Mouse (Mus musculus) MEL-GATA-1-ER (cell line): ENCODE measurements around the gene Trp53rkb.

Source experiments
- DNase-seq: peaks from one replicate; pipeline ENCODE4 v3.0.0-alpha.2; 2012; ENCODE audit warnings: low read depth; ENCODE audit errors: extremely low read depth

The Trp53rkb gene

DNA sequence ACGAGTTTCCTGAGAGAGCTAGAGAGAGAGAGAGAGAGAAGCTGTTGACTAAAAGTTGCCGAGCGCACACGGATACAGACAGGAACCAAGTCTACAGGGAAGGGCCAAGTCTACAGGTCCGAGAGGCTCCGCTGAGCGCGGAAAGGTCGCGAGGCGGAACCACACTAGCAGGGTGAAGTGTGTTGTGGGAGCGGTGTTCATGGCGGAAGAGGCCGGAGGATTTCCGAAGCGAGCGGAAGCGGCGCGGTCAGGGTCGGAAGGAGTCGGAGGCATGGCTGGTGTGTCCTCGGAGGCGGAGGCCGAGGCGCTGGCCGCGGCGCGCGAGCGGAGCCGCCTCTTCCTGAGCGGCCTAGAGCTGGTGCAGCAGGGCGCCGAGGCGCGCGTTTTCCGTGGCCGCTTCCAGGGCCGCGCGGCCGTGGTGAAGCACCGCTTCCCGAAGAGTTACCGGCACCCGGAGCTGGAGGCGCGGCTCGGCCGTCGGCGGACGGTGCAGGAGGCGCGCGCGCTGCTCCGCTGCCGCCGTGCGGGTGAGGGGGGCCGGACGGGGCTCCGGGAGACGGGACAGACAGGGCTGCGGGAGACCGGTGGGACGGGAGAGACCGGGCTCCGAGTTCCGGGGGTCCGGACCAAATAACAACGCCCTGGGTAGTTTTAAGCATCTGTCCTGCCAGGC, 1.3 kb downstream of the Trp53rkb start:
- DNase-seq = peak; percentile 69

DNA sequence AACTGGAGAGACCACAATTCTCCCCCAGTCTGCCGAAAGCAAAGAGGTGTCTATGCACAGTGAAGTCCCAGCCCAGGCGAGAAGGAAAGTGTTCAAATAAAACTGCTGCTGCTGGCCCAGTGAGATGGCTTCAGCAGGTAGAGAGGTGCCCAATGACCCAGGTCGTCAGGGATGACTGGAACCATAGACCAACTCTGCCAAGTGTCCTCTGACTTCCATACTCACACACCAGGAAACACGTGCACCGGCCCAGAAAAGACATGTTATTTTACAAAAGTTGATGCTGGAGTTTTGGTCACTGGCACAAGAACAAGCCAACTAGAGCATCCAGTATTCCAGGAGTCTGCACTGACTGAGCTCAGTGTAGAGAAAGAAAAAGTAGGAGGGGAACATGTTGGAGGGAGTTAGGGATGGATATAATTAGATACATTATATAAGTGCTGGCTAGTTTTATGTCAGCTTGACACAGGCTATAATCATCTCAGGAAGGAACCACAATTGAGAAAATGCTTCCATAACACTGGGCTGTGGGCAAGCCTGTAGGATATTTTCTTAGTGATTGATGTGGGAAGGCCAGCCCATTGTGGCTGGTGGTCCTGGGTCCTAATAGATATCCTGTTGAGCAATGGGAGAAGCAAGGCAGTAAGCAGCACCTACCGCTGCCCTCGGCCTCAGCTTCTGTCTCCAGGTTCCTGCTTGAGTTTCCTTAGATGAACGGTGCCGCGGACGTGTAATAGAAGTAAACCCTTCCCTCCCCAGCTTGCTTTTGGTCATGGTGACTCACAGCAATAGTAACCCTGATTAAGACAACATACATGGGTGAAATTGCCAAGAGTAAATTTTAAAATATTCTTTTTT, 7.5 kb downstream of the Trp53rkb start:
- DNase-seq = no peak

DNA sequence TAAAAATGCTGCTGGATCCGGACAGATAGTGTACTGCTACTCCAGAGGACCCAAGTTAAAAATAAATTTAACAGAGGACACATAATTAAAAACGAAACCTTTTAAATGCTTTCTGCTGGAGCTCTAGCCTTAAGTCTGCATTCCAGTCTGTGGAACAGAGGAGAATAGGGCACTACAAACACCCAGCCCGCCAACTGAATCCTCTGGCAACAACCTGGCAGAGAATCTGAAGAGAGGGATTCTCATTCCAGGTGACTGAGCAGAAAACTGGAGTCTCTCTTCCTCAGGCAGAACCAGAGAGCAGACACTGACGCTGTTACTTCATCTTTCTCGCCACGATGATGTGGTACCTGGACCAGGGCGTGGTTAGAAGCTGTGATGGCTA, 8.1 kb downstream of the Trp53rkb start:
- no peak for DNase-seq

DNA sequence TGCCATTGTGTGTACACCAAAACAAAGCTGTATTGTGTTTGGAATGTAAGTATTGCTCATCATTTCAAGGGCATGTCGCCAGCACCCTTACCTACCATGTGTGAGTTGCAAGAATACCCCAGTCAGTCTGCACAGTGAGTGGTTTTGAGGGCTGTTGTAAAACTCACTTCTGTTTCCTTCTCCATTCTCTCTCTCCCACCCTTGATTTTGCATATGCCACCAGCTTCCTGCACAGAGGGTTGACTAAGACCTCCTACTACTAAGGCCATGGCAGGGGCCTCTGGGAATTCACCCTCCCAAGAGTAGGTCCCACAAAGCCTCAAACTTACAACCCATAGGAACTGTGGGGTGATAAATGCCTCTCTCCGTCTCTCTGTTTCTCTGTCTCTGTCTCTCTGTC, 9.1 kb downstream of the Trp53rkb start:
- DNase-seq = no peak

DNA sequence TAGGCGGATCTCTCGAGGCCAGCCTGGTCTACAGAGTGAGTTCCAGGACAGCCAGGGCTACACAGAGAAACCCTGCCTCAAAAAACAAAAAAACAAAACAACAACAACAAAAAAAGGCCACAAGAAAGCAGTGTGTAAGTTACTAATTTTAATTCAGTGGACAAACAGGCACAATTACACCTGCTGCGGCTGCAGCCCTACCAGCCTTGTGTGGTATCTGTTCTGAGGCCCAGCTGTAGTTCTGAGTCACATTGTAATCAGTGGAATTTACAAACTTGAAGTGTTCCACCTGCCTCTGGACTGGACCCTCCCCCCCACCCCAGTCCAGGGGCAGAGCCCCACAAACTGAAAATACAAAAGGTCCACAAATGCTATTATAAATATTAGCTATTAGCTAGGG, 11.0 kb downstream of the Trp53rkb start:
- no peak for DNase-seq

DNA sequence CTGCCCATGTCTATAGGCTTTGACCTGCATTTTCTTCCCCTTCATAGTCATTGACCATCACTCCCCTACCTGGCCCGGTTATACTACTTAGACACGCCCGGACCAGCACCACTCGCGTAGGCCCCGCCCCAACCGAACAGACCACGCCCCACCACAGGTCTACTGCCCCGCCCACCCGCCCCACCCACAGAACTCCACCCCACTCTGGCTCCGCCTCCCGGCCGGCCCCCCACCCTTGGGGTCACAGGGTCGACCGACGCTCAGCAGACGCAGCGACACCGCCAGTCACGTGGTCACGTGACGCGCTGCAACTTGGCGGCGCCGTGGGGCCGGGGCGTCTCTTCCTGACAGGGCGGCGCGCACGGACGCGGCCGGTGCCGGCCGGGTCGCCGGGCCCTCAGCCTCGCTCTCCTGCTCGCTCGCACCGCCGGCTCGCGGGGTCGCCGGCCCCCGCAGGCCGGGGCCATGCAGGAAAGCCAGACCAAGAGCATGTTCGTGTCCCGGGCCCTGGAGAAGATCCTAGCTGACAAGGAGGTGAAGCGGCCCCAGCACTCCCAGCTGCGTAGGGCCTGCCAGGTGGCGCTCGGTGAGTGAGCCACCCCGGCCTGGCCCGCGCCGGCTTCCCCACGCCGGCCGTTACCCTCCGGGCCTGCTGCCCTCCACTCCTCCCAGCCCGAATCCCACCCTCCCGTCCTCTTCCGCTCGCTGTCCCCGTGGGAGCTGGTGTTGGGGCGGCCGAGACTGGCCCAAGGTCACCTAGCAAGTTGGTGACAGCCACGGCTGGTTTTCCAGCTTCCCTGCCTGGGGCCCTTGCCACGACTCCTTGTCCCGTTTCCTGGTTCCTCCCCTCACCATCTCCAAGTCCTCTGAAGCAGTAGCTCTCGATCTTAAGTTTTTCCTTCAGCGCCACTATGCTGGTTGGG, 13.2 kb downstream of the Trp53rkb start, which contains the start of gene Arfgef2:
Gene Arfgef2 (plus strand): TSS at position 339 of the 923 bp plus-strand sequence.
- DNase-seq = peak; percentile 60

DNA sequence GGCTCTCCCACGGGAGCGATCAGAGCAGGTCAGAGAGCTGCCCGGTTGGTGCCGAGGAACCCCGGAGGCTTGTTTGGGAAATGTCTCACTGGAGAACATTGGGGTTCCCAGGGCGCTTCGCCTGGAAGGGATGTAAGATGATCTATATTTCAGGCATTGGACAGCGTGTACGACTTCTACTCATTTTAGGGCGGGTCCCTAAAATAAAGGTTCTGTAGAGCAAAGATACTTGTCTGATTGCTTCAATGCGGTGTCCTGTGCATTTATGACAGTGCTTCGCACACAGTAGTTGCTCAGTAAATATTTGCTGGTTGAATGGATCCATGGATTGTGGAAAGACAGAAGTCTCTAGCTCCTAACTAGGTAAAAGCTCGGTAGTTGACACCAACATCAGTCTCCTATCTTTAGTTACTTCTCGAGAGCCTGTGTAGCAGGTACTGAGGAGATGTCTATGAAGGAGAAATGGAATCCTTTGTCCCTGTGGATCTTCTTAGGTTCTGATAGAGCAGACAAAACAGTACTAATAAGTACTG, 13.9 kb downstream of the Trp53rkb start:
- peak; percentile 40 for DNase-seq

DNA sequence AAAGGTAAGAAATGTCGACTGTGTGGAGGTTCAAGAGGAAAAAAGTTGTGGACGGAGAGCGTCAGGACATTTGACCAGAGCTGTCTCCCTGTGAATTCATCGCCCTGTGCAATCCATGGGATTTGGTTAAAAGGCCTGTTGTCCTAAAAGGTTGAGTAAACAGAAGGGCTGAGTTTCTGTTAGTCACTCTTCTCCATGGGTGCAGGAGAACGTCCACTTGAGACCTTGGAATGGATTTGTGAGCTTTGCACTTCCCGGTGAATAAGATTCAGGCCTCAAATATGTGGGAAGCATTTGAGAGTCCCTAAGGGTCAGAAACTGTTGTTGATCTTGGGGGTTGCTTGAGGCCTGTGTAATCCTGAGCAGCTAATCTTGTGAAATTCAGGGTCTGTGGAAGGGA, 14.5 kb downstream of the Trp53rkb start:
- no peak for DNase-seq

DNA sequence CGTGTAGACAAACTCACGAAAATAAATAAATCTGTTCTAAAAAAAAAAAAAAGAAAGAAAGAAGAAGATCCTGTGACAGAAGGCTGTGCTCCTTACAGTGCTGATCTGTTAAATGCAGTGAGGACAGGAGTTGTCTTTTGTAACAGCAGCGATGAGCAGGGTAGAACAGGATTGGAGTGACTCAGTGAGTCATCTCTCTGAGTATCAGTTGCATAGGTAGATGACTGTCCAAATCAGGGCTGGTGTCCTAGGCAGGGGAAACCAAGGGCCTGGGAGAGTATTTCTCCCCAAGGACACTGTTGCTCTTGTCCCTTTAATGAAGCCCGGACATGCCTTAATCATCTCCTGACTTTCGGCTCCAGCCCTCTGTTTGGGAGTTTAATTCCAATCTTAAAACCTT, 17.2 kb downstream of the Trp53rkb start:
- no peak for DNase-seq

DNA sequence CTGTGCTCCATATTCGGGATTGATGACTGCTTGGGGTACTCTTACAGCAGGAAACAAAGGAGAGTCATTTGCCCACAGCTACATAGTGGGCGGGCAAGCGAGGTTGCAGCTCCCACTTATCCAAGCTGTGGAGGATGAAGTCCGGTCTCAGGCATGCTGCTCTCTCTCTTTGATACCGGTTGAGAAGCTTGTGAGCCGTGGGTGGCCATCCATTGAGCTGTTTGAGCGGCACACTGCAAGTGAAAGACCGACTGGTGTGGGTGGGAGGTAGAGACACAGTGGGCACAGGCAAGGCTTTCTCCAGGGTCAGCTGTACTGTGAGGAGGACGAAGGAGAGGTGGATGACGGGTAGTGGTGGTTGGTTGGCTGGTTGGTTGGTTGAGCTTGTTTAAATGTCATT, 18.5 kb downstream of the Trp53rkb start:
- DNase-seq = no peak

DNA sequence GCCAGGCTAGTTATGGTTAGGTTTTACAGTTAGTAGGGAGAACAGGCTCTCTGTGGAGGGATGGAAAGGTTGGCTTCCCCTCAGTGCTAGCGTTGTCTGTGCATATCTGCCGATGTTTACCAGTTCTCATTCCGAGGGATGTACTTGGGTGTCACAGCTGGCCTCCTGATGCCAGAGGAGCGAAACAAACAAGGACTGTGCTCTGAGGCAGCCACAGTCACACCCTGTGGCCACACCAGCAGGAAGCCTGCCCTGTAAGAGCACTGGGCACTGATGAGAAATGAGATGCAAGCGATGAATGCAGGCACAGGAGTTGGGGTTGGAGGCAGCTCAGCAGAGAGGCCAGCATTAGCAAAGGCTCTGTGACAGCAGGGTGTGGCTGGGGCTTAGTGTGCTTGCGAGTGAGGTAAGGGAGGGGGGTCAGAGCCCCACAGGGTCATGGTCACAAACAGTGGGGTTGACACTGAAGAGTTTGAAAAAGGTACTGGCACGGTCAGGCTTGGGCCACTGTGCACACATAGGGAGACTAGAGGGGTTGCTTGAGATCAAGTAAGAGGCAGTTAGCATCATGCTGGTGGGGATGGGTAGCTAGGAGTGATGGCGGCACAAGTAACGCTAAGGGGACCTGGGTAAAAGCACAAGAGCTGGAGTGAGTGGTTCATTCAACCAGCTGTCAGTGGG, 26.3 kb downstream of the Trp53rkb start:
- no peak for DNase-seq

DNA sequence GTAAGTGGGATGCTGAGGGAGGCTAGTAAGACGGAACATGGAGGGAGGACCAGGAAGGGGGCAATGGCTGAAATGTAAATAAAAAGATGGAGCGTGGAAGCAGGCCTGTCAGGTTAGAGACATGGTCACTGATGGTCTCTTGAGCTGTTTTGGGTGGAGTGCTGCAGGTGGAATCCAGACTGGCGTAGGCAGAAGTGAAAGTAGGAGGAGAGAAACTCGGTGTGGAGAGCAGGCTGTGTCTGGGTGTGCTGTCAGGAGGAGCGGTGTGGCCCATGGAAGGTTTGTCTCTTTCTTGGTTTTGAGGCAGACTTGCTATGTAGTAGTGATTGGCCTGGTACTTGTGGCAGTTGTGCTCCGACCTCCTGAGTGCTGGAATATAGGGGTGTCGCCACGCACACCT, 27.5 kb downstream of the Trp53rkb start:
- DNase-seq = no peak

DNA sequence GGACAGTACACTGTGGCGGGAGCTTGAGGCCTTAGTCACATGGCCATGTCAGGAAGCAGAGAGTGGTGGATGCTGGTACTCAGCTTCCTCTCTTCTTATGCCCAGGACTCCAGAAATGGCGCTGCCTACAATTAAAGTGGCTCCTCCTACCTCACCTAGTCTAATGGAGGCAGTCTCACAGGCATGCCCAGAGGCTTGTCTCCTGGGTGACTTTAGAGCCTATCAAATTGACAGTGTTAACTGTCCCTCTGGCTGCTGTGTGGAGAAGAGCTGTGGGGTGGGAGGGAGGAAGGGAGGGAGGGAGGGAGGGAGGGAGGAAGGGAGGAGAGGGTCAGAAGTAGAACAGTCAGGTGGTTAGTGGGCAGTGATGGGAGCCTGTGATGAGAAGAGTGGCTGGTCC, 28.5 kb downstream of the Trp53rkb start:
- no peak for DNase-seq

DNA sequence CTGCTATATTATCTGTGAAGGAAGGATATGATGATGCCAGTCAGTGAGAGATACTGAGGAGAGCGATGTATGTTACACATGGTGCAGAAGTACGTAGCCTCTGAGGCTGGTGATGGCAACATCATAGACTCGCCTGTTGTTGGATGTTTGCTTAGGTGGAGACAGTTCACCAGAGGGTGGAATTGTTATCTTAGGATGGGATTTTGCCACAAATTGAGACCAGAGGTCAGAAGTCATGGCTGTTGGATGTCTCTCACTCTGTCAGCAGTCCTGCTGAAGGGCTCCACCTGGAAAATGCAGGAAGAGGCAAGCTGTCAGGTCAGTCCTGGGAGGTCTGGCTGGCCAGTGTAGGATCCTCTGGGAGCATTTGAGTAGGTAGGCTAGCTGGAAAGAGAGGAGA, 29.1 kb downstream of the Trp53rkb start:
- no peak for DNase-seq

DNA sequence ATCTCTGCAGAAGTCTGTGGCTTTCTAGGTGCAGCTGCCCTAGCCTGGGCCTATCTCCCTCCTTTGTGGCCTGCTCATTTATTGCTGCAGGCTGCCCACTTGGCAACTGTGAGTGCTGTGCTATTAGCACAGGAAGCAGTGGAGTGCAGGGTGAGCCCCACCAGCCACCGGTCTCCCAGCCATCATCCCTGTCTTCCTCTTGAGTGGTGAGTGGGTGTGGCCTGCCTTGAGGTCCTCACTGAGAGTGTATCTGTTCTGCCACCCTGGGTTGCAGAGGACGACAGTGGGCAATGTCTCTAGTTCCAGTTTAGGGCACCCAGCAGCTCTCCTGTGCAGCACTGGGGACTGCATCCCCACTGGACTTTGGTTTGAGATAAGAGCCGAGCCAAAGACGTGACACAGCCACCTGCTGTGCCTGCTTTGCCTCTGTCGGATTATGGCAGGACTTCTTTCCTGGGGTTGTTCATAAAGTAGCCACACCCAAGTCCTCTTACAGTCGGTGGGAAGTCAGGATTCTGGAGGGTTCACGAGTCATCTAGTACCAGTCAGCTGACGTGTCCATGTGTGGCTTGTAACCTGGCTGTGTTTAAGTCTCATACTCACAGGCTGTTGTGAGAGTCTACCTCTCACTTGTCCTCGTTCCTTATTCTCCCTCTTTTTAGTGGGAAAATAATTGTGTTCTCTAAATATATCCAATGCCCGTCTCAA, 29.9 kb downstream of the Trp53rkb start:
- no peak for DNase-seq

DNA sequence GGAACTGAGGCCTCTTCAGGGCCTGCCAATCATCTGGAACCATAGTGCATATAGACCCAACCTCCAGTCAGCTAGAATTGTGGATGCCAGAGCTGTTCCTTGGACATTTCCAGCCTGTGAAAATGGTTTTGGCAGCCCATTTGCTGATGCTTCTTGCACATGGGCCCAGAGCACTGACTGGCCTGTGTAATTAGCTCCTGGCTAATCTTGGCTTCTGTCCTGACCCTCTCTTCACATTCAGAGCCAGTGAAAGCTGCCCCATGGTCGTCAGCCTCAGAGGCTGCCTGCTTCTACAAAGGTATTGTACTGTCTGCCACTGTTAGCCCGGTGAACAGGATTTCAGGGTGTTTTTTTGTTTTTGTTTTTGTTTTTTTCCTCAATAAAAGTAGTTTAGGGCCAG, 30.6 kb downstream of the Trp53rkb start:
- no peak for DNase-seq

DNA sequence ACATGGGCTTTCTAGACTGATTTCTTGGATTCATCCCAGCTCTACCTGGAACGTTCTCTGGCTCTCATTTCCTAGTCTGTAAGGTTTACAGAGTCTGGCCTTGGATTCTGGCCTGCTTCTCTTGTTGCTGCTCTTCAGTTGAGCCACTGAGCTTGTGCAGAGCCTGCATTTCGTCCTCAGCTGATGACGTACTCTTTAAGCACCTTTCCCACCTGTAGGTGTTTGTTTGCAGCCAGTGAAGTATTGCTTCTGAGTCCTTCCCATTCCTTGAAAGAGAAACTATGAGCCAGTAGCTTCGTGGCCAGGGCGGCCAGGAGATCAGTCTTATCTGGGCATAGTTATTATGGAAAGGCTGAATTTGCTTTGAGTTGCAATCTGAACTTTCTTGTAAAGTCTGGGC, 32.1 kb downstream of the Trp53rkb start:
- DNase-seq = no peak

DNA sequence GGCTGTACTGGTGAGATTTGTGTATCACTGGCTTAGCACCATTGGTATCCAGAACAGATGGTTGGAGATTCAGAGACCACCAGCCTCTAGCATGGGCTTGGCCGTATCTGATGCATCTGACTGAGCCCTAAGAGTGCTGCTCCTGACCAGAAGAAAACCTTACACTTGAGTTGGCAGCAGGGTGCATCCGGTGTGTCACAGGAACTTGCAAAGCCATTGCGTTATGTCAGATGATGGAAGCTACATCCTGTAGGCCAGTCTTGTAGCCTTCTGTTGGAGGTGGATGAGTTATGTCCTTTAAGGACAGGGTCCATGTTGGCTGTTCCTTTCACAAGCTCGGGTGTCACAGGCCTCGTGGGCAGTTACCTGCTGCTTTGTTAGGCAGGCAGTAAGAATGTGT, 32.7 kb downstream of the Trp53rkb start:
- DNase-seq = no peak

DNA sequence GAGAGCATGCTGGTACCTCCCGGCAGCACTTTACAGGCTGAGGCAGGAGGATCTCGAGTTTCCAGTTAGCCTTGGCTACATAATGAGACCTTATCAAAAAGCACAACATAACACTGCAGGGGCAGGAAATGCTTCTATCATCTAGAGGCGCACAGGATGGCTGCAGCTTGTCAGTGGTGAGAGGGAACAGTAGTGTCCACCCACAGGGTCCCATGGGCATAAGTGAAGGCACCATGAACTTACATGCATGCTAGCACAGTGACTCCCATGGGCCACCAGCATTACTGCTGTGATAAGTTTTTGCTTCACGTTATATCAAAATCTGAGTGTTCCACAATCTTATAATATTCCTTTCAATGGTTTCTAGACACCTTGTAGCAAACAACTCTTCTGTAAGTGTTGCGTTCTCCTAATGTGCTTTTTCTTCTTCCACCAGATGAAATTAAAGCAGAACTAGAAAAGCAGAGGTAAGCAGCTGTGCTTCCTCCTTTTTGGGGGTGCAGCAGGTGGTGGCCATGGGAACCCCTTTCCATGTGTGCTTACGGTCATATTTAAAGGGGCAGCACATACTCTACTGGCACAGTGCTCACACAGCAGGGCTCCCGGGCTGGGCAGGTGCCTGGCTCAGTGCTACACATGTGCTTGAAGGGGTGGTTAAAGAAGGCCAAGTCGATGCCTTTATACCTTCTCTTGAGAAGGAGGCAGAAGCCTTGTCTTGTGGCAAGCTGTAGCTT, 34.3 kb downstream of the Trp53rkb start:
- DNase-seq = no peak

DNA sequence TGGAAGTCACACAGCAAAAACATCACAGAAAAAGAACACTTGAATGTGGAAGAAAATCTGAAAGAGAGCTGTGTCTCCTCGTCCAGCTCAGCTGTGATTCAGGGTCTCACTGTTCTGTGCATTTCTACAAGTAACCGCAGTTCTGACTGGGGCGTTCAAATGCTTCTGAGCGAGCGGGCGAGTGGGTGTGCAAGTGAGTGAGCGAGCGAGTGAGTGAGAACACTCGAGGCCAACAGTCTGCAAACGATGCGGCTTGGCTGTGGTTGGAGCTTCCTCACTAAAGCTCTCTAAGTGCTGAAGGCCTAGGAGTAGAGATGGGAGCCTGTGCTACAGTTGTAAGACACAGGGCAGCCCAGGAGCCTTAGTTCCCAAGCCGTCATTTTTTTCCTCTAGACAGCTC, 36.0 kb downstream of the Trp53rkb start:
- DNase-seq = no peak
